Mouse (Mus musculus): ENCODE results near the gene Hormad2. TPM values are rescaled to one million over a fixed set of nuclear protein-coding genes. Genes with fewer than 3 reads are reported as not detected.

The Hormad2 gene
- polyA plus RNA-seq, 1 experiment from 2014 or later: 0.17 TPM

GRCm38 (mm10) chr11:4394226-4394625 is 46.7 kb downstream of the Hormad2 start:
- Histone ChIP-seq H3K36me3 (no peaks in the 10 kb centered on the region), H3K27ac (replicated peaks) (no peak overlapping the region), H3K9me3 (no peaks in the 10 kb centered on the region), H3K27me3 (no peaks in the 10 kb centered on the region), H3K4me3 (no peak overlapping the region), H3K4me2 (no peak overlapping the region), H3K9ac (no peak overlapping the region), H3K4me1 (replicated peaks) (no peaks in the 10 kb centered on the region)
- ATAC-seq (ENCODE audit: low read depth): no peak

GRCm38 (mm10) chr11:4388018-4388417 is 52.9 kb downstream of the Hormad2 start:
- H3K4me3 ChIP-seq: no peak overlapping the region
- no peak overlapping the region for H3K27ac ChIP-seq (replicated peaks)
- ATAC-seq (ENCODE audit: low read depth): no peak
- H3K9me3 ChIP-seq: no peaks in the 10 kb centered on the region
- no peaks in the 10 kb centered on the region for H3K36me3 ChIP-seq
- H3K9ac ChIP-seq: no peak overlapping the region
- no peak overlapping the region for H3K4me2 ChIP-seq
- H3K4me1 ChIP-seq (replicated peaks): no peaks in the 10 kb centered on the region
- H3K27me3 ChIP-seq: no peaks in the 10 kb centered on the region
- 18% methylated on average over 2 of the region's 2 CpGs for WGBS

- Histone ChIP-seq H3K27me3 (no peaks in the 10 kb centered on the region), H3K36me3 (no peaks in the 10 kb centered on the region), H3K4me3 (no peak overlapping the region), H3K4me2 (no peak overlapping the region), H3K9ac (no peak overlapping the region), H3K27ac (replicated peaks) (no peak overlapping the region), H3K9me3 (no peaks in the 10 kb centered on the region), H3K4me1 (replicated peaks) (no peaks in the 10 kb centered on the region)
- ATAC-seq (ENCODE audit: low read depth): no peak
- WGBS: 92% methylated on average over 7 of the region's 7 CpGs
Measured at GRCm38 (mm10) chr11:4382321-4382720, 58.6 kb downstream of the Hormad2 start.

GRCm38 (mm10) chr11:4379857-4380256 is 61.0 kb downstream of the Hormad2 start:
- WGBS: 79% methylated on average over 4 of the region's 4 CpGs
- H3K4me1 ChIP-seq (replicated peaks): no peaks in the 10 kb centered on the region
- H3K9me3 ChIP-seq: no peaks in the 10 kb centered on the region
- no peak overlapping the region for H3K4me2 ChIP-seq
- H3K36me3 ChIP-seq: no peaks in the 10 kb centered on the region
- no peaks in the 10 kb centered on the region for H3K27me3 ChIP-seq
- no peak overlapping the region for H3K4me3 ChIP-seq
- H3K27ac ChIP-seq (replicated peaks): no peak overlapping the region
- H3K9ac ChIP-seq: no peak overlapping the region
- ATAC-seq (ENCODE audit: low read depth): no peak

GRCm38 (mm10) chr11:4366389-4366788 is 74.5 kb downstream of the Hormad2 start:
- H3K4me2 ChIP-seq: no peak overlapping the region
- H3K36me3 ChIP-seq: no peaks in the 10 kb centered on the region
- H3K4me3 ChIP-seq: no peak overlapping the region
- no peak for ATAC-seq (ENCODE audit: low read depth)
- no peaks in the 10 kb centered on the region for H3K27me3 ChIP-seq
- H3K9me3 ChIP-seq: no peaks in the 10 kb centered on the region
- WGBS: 79% methylated on average over 4 of the region's 4 CpGs
- H3K9ac ChIP-seq: no peak overlapping the region
- H3K27ac ChIP-seq (replicated peaks): no peak overlapping the region
- H3K4me1 ChIP-seq (replicated peaks): no peaks in the 10 kb centered on the region

GRCm38 (mm10) chr11:4355430-4355829 is 85.5 kb downstream of the Hormad2 start:
- peaks cover 5% of the 10 kb centered on the region; the same call in 1 of the 2 replicates for H3K9me3 ChIP-seq
- H3K27me3 ChIP-seq: no peaks in the 10 kb centered on the region
- no peak overlapping the region for H3K4me3 ChIP-seq
- ATAC-seq (ENCODE audit: low read depth): no peak
- 66% methylated on average over 5 of the region's 5 CpGs for whole genome bisulfite sequencing
- no peak overlapping the region for H3K9ac ChIP-seq
- no peak overlapping the region for H3K27ac ChIP-seq (replicated peaks)
- no peaks in the 10 kb centered on the region for H3K36me3 ChIP-seq
- no peaks in the 10 kb centered on the region for H3K4me1 ChIP-seq (replicated peaks)
- H3K4me2 ChIP-seq: no peak overlapping the region

GRCm38 (mm10) chr11:4352637-4353036 is 88.3 kb downstream of the Hormad2 start:
- no peaks in the 10 kb centered on the region for H3K27me3 ChIP-seq
- no peak overlapping the region for H3K27ac ChIP-seq (replicated peaks)
- whole genome bisulfite sequencing: 69% methylated on average over 3 of the region's 3 CpGs
- H3K4me1 ChIP-seq (replicated peaks): no peaks in the 10 kb centered on the region
- ATAC-seq (ENCODE audit: low read depth): no peak
- peaks cover under 1% of the 10 kb centered on the region; the same call in 1 of the 2 replicates for H3K9me3 ChIP-seq
- H3K4me3 ChIP-seq: no peak overlapping the region
- no peak overlapping the region for H3K4me2 ChIP-seq
- H3K9ac ChIP-seq: no peak overlapping the region
- H3K36me3 ChIP-seq: no peaks in the 10 kb centered on the region

- Histone ChIP-seq H3K4me2 (no peak overlapping the region), H3K9me3 (no peaks in the 10 kb centered on the region), H3K27me3 (no peaks in the 10 kb centered on the region), H3K4me3 (no peak overlapping the region), H3K36me3 (no peaks in the 10 kb centered on the region), H3K4me1 (replicated peaks) (no peaks in the 10 kb centered on the region), H3K27ac (replicated peaks) (no peak overlapping the region), H3K9ac (no peak overlapping the region)
- 50% methylated on average over 4 of the region's 4 CpGs for WGBS
- ATAC-seq (ENCODE audit: low read depth): no peak
Measured at GRCm38 (mm10) chr11:4343926-4344325, 97.0 kb downstream of the Hormad2 start.

- WGBS: 65% methylated on average over 7 of the region's 7 CpGs
- Histone ChIP-seq H3K27ac (replicated peaks) (no peak overlapping the region), H3K27me3 (no peaks in the 10 kb centered on the region), H3K36me3 (no peaks in the 10 kb centered on the region), H3K4me3 (no peak overlapping the region), H3K9me3 (no peaks in the 10 kb centered on the region), H3K4me2 (no peak overlapping the region), H3K9ac (no peak overlapping the region), H3K4me1 (replicated peaks) (no peaks in the 10 kb centered on the region)
- ATAC-seq (ENCODE audit: low read depth): no peak
Measured at GRCm38 (mm10) chr11:4342027-4342426, 98.9 kb downstream of the Hormad2 start.

- no peaks in the 10 kb centered on the region for H3K4me1 ChIP-seq (replicated peaks)
- no peak for ATAC-seq (ENCODE audit: low read depth)
- no peak overlapping the region for H3K4me3 ChIP-seq
- no peaks in the 10 kb centered on the region for H3K36me3 ChIP-seq
- H3K4me2 ChIP-seq: no peak overlapping the region
- H3K27me3 ChIP-seq: no peaks in the 10 kb centered on the region
- no peak overlapping the region for H3K27ac ChIP-seq (replicated peaks)
- no peak overlapping the region for H3K9ac ChIP-seq
- WGBS: 93% methylated on average over 9 of the region's 9 CpGs
- H3K9me3 ChIP-seq: no peaks in the 10 kb centered on the region
Measured at GRCm38 (mm10) chr11:4340109-4340779, 100.7 kb downstream of the Hormad2 start.

GRCm38 (mm10) chr11:4339275-4339674 is 101.6 kb downstream of the Hormad2 start:
- no peak overlapping the region for H3K4me2 ChIP-seq
- WGBS: 96% methylated on average over 1 of the region's 1 CpGs
- no peak overlapping the region for H3K4me3 ChIP-seq
- H3K36me3 ChIP-seq: no peaks in the 10 kb centered on the region
- no peaks in the 10 kb centered on the region for H3K9me3 ChIP-seq
- H3K4me1 ChIP-seq (replicated peaks): no peaks in the 10 kb centered on the region
- H3K27ac ChIP-seq (replicated peaks): no peak overlapping the region
- no peak overlapping the region for H3K9ac ChIP-seq
- ATAC-seq (ENCODE audit: low read depth): no peak
- H3K27me3 ChIP-seq: no peaks in the 10 kb centered on the region

GRCm38 (mm10) chr11:4336693-4337283 is 104.1 kb downstream of the Hormad2 start:
- H3K4me2 ChIP-seq: no peak overlapping the region
- H3K27me3 ChIP-seq: no peaks in the 10 kb centered on the region
- H3K4me3 ChIP-seq: no peak overlapping the region
- no peak overlapping the region for H3K27ac ChIP-seq (replicated peaks)
- H3K9me3 ChIP-seq: no peaks in the 10 kb centered on the region
- ATAC-seq (ENCODE audit: low read depth): no peak
- no peaks in the 10 kb centered on the region for H3K4me1 ChIP-seq (replicated peaks)
- no peaks in the 10 kb centered on the region for H3K36me3 ChIP-seq
- no peak overlapping the region for H3K9ac ChIP-seq
- WGBS: 87% methylated on average over 8 of the region's 8 CpGs

All from neural tube, embryonic 13.5 days (tissue).